Comparison of ENCODE assay signal across 22 mouse cellular contexts in the genomic region with DNA sequence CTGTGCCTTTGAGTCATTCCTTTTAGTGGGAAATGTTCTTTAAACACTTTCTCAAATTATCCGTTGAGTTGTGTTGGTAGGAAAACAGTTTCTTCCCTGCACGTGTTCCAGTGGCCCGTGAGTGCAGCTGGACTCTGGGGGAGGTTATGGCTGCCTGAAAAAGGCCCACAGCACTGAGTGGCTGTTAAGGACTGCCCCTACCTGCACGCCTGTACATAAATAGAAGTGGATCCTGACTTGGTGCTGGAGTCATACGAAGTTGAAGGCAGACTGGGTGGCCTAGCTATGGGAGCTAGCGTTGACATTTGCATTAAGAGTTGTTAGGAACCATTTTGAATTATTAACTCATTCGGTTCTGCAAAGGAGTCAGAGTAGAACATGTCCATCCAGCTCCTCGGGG. TPM values are rescaled to one million over a fixed set of nuclear protein-coding genes. Genes with fewer than 3 reads are reported as not detected.
DNase-seq lines count a peak whose midpoint lies in the region; ATAC-seq and TF ChIP-seq lines count a peak whose summit lies in the region.
"Had no signal": no experiment of that assay in that cellular context is flagged by ENCODE, and none has a peak within 500 bp of the region (broad histone marks: within the 10 kb centered on the region; RNA-seq: fewer than 3 reads in every experiment).

No protein-coding gene starts in this region.

- H3K27ac ChIP-seq in embryonic facial prominence, embryonic 13.5 days = no peak overlapping the region
- H3K27ac ChIP-seq in embryonic facial prominence, embryonic 10.5 days (replicated peaks) = no peak overlapping the region
- H3K27ac ChIP-seq in kidney, embryonic 15.5 days = peak overlapping the region; percentile 51
- H3K27ac ChIP-seq in kidney, embryonic 16.5 days (ENCODE audit: low read length) = no peak overlapping the region
- H3K27ac ChIP-seq in kidney, postnatal 0 days = 0 out of 2 replicates have a peak overlapping the region, but pooled peaks have one; percentile 19

- H3K4me2 ChIP-seq in embryonic facial prominence, embryonic 13.5 days = no peak overlapping the region
- H3K4me2 ChIP-seq in kidney, embryonic 15.5 days = no peak overlapping the region
- no peak overlapping the region for H3K4me2 ChIP-seq in kidney, embryonic 16.5 days (replicated peaks; ENCODE audit: low read depth, low read length)
- no peak overlapping the region for H3K4me2 ChIP-seq in kidney, postnatal 0 days (ENCODE audit: low read length)

- H3K36me3 ChIP-seq in embryonic facial prominence, embryonic 13.5 days = peaks cover 27% of the 10 kb centered on the region
- peaks cover 10% of the 10 kb centered on the region for H3K36me3 ChIP-seq in embryonic facial prominence, embryonic 10.5 days (replicated peaks)
- peaks cover 17% of the 10 kb centered on the region; the same call in 1 of the 2 replicates for H3K36me3 ChIP-seq in kidney, embryonic 15.5 days
- H3K36me3 ChIP-seq in kidney, embryonic 16.5 days (ENCODE audit: insufficient read depth, low read length) = peaks cover 6% of the 10 kb centered on the region
- H3K36me3 ChIP-seq in kidney, postnatal 0 days (ENCODE audit: insufficient read depth, low read length) = no peaks in the 10 kb centered on the region

- 0 out of 2 replicates have a peak, but pooled peaks have one; percentile 20 for ATAC-seq in embryonic facial prominence, embryonic 13.5 days (ENCODE audit: insufficient number of reproducible peaks, insufficient read depth, low FRiP score, low TSS enrichment, low read depth)
- 0 out of 2 replicates have a peak, but pooled peaks have one; percentile 71 for ATAC-seq in kidney, embryonic 15.5 days (replicated peaks; ENCODE audit: low FRiP score)
- ATAC-seq in kidney, embryonic 16.5 days (ENCODE audit: low FRiP score, low TSS enrichment) = peak; percentile 54; the same call in 1 of the 2 replicates
- ATAC-seq in kidney, postnatal 0 days (replicated peaks; ENCODE audit: low FRiP score, low read depth) = no peak
- ATAC-seq: activated CD4-positive, CD25-positive, alpha-beta regulatory T cell, adult 4 months; CD4-positive, CD25-positive, alpha-beta regulatory T cell, adult 4 months; Patski had no signal

- no peak for DNase-seq in embryonic facial prominence, embryonic 10.5 days (ENCODE audit: low spot score)
- DNase-seq in kidney, adult 8-10 months = no peak
- DNase-seq in kidney, postnatal 25 days = no peak
- DNase-seq in kidney, postnatal 0 days (ENCODE audit: low spot score) = no peak
- DNase-seq in kidney, adult 11 months = no peak
- DNase-seq: adrenal gland, adult 2 months; adrenal gland, adult 8-10 months; adrenal gland, postnatal 10 days; adrenal gland, postnatal 14 days; adrenal gland, postnatal 25 days; adrenal gland, postnatal 36 days; B cell, adult 2 months; cerebellum, adult 11 months; cerebellum, adult 11-12 months had no signal

- no peaks in the 10 kb centered on the region for H3K27me3 ChIP-seq in embryonic facial prominence, embryonic 13.5 days
- H3K27me3 ChIP-seq in embryonic facial prominence, embryonic 10.5 days (replicated peaks; ENCODE audit: low read depth, poor library complexity, severe bottlenecking) = no peaks in the 10 kb centered on the region
- no peaks in the 10 kb centered on the region for H3K27me3 ChIP-seq in kidney, embryonic 15.5 days
- H3K27me3 ChIP-seq in kidney, embryonic 16.5 days (ENCODE audit: insufficient read depth, low read length) = no peaks in the 10 kb centered on the region
- H3K27me3 ChIP-seq in kidney, postnatal 0 days (ENCODE audit: insufficient read depth, low read length) = no peaks in the 10 kb centered on the region
- H3K27me3 ChIP-seq: CH12.LX, Patski had no signal

- H3K9ac ChIP-seq in embryonic facial prominence, embryonic 13.5 days = no peak overlapping the region
- H3K9ac ChIP-seq in kidney, embryonic 15.5 days = no peak overlapping the region
- no peak overlapping the region for H3K9ac ChIP-seq in kidney, embryonic 16.5 days (replicated peaks; ENCODE audit: low read length)
- H3K9ac ChIP-seq in kidney, postnatal 0 days (ENCODE audit: low read depth, low read length) = no peak overlapping the region

- no peaks in the 10 kb centered on the region for H3K9me3 ChIP-seq in embryonic facial prominence, embryonic 13.5 days
- no peaks in the 10 kb centered on the region for H3K9me3 ChIP-seq in embryonic facial prominence, embryonic 10.5 days
- H3K9me3 ChIP-seq in kidney, embryonic 15.5 days (replicated peaks) = no peaks in the 10 kb centered on the region
- no peaks in the 10 kb centered on the region for H3K9me3 ChIP-seq in kidney, embryonic 16.5 days (ENCODE audit: low read length)
- H3K9me3 ChIP-seq in kidney, postnatal 0 days (replicated peaks; ENCODE audit: low read length) = no peaks in the 10 kb centered on the region
- H3K9me3 ChIP-seq: G1E had no signal

- no peaks in the 10 kb centered on the region for H3K4me1 ChIP-seq in embryonic facial prominence, embryonic 13.5 days
- no peaks in the 10 kb centered on the region for H3K4me1 ChIP-seq in embryonic facial prominence, embryonic 10.5 days
- H3K4me1 ChIP-seq in kidney, embryonic 15.5 days = peaks cover 7% of the 10 kb centered on the region
- peaks cover 11% of the 10 kb centered on the region for H3K4me1 ChIP-seq in kidney, embryonic 16.5 days (ENCODE audit: insufficient read depth, low read length)
- no peaks in the 10 kb centered on the region; the same call in 1 of the 2 replicates for H3K4me1 ChIP-seq in kidney, postnatal 0 days (replicated peaks; ENCODE audit: insufficient read depth, low read length)

- no peak overlapping the region for H3K4me3 ChIP-seq in embryonic facial prominence, embryonic 13.5 days
- H3K4me3 ChIP-seq in embryonic facial prominence, embryonic 10.5 days = no peak overlapping the region
- H3K4me3 ChIP-seq in kidney, embryonic 15.5 days (replicated peaks) = no peak overlapping the region
- H3K4me3 ChIP-seq in kidney, embryonic 16.5 days (ENCODE audit: low read length) = no peak overlapping the region
- H3K4me3 ChIP-seq in kidney, postnatal 0 days (replicated peaks; ENCODE audit: low read depth, low read length) = no peak overlapping the region

- no peak for TF ChIP-seq CTCF in kidney, postnatal 0 days (IDR thresholded peaks at IDR 0.05; ENCODE audit: low read depth)

- 83% methylated on average over 8 of the region's 8 CpGs for WGBS in embryonic facial prominence, embryonic 13.5 days
- 85% methylated on average over 8 of the region's 8 CpGs for WGBS in embryonic facial prominence, embryonic 10.5 days
- WGBS in kidney, embryonic 15.5 days = 43% methylated on average over 8 of the region's 8 CpGs
- WGBS in kidney, embryonic 16.5 days = 35% methylated on average over 8 of the region's 8 CpGs
- WGBS in kidney, postnatal 0 days = 42% methylated on average over 8 of the region's 8 CpGs

RNA-seq across cellular contexts. Expression of a gene that starts 49.8 kb away (rescaled TPM):
- polyA plus RNA-seq in embryonic facial prominence, embryonic 13.5 days (2015; fragmentation: Nextera tagmentation; extraction: Ambion mirVana) = 28.1 and 30.9 TPM in 2 replicates
- 32.1 and 34.3 TPM in 2 replicates for polyA plus RNA-seq in embryonic facial prominence, embryonic 10.5 days (2016; fragmentation: Nextera tagmentation; extraction: Ambion mirVana)
- polyA plus RNA-seq in kidney, embryonic 15.5 days (2015; fragmentation: Nextera tagmentation; extraction: Ambion mirVana) = 26.8 and 30.5 TPM in 2 replicates
- 30.8 and 33.1 TPM in 2 replicates for polyA plus RNA-seq in kidney, embryonic 16.5 days (2015; fragmentation: Nextera tagmentation; extraction: Ambion mirVana)
- 20.9 and 23.1 TPM in 2 replicates for polyA plus RNA-seq in kidney, postnatal 0 days (2015; fragmentation: Nextera tagmentation; extraction: Ambion mirVana)

Comparison
In these comparisons a context has a peak if more than half of its experiments do, and no peak if none do; other contexts are left out.
1. H3K27ac ChIP-seq: peak in kidney, embryonic 15.5 days (single experiment) and kidney, postnatal 0 days (single experiment); none in embryonic facial prominence, embryonic 13.5 days (single experiment), embryonic facial prominence, embryonic 10.5 days (single experiment) and kidney, embryonic 16.5 days (single experiment).